Mouse (Mus musculus): Measurements from ENCODE around the gene Atoh8. TPM values are rescaled to one million over a fixed set of nuclear protein-coding genes. Genes with fewer than 3 reads are reported as not detected.

Atoh8 gene
- 14.0 and 16.2 TPM in 2 replicates for polyA plus RNA-seq (2011; ENCODE audit: insufficient read length, low read depth, missing spikeins)

- H3K27ac ChIP-seq (ENCODE audit: insufficient read depth, low read length), result peak within 1 kb of the TSS; percentile 28; the same call in 1 of the 2 replicates
- no peaks in the 10 kb centered on the region for H3K4me1 ChIP-seq (ENCODE audit: control insufficient read depth, insufficient read depth, low read length)
- TF ChIP-seq POLR2A (IDR thresholded peaks at IDR 0.05; ENCODE audit: low read depth, low read length) (peak; percentile 38; the same call in 1 of the 2 replicates), CTCF (IDR thresholded peaks at IDR 0.05; ENCODE audit: borderline replicate concordance, insufficient read depth, low read length) (no peak)
- H3K4me3 ChIP-seq (ENCODE audit: insufficient read depth, low read length), result peak within 1 kb of the TSS; percentile 48
These were observed at the start of gene Atoh8 for GRCm38 (mm10) chr6:72235098-72235806. TSS of gene Atoh8 (minus strand) at chr6:72235577.

GRCm38 (mm10) chr6:72283914-72284313, 48.5 kb upstream of the Atoh8 start:
- Histone ChIP-seq H3K4me3 (ENCODE audit: insufficient read depth, low read length) (no peak overlapping the region), H3K27ac (ENCODE audit: insufficient read depth, low read length) (no peak overlapping the region), H3K4me1 (ENCODE audit: control insufficient read depth, insufficient read depth, low read length) (no peaks in the 10 kb centered on the region)
- TF ChIP-seq CTCF (IDR thresholded peaks at IDR 0.05; ENCODE audit: borderline replicate concordance, insufficient read depth, low read length), result peak; percentile 44; the same call in 1 of the 2 replicates
- TF ChIP-seq POLR2A (IDR thresholded peaks at IDR 0.05; ENCODE audit: low read depth, low read length), result no peak

- peaks cover 3% of the 10 kb centered on the region; the same call in 1 of the 2 replicates for H3K4me1 ChIP-seq (ENCODE audit: control insufficient read depth, insufficient read depth, low read length)
- no peak overlapping the region for H3K4me3 ChIP-seq (ENCODE audit: insufficient read depth, low read length)
- TF ChIP-seq POLR2A (IDR thresholded peaks at IDR 0.05; ENCODE audit: low read depth, low read length) (no peak), CTCF (IDR thresholded peaks at IDR 0.05; ENCODE audit: borderline replicate concordance, insufficient read depth, low read length) (no peak)
- no peak overlapping the region for H3K27ac ChIP-seq (ENCODE audit: insufficient read depth, low read length)
These were observed 45.1 kb upstream of the Atoh8 start for GRCm38 (mm10) chr6:72280410-72280998.

- Histone ChIP-seq H3K4me3 (ENCODE audit: insufficient read depth, low read length) (no peak overlapping the region), H3K4me1 (ENCODE audit: control insufficient read depth, insufficient read depth, low read length) (peaks cover 3% of the 10 kb centered on the region; the same call in 1 of the 2 replicates), H3K27ac (ENCODE audit: insufficient read depth, low read length) (no peak overlapping the region)
- TF ChIP-seq CTCF (IDR thresholded peaks at IDR 0.05; ENCODE audit: borderline replicate concordance, insufficient read depth, low read length) (no peak), POLR2A (IDR thresholded peaks at IDR 0.05; ENCODE audit: low read depth, low read length) (no peak)
These were observed 44.1 kb upstream of the Atoh8 start for GRCm38 (mm10) chr6:72279505-72279904.

GRCm38 (mm10) chr6:72278835-72279234, 43.5 kb upstream of the Atoh8 start:
- no peak overlapping the region for H3K4me3 ChIP-seq (ENCODE audit: insufficient read depth, low read length)
- no peak overlapping the region for H3K27ac ChIP-seq (ENCODE audit: insufficient read depth, low read length)
- TF ChIP-seq POLR2A (IDR thresholded peaks at IDR 0.05; ENCODE audit: low read depth, low read length), result no peak
- TF ChIP-seq CTCF (IDR thresholded peaks at IDR 0.05; ENCODE audit: borderline replicate concordance, insufficient read depth, low read length), result no peak
- H3K4me1 ChIP-seq (ENCODE audit: control insufficient read depth, insufficient read depth, low read length), result peaks cover 3% of the 10 kb centered on the region; the same call in 1 of the 2 replicates

GRCm38 (mm10) chr6:72277508-72278166, 42.3 kb upstream of the Atoh8 start:
- no peak overlapping the region for H3K27ac ChIP-seq (ENCODE audit: insufficient read depth, low read length)
- peaks cover 3% of the 10 kb centered on the region; the same call in 1 of the 2 replicates for H3K4me1 ChIP-seq (ENCODE audit: control insufficient read depth, insufficient read depth, low read length)
- TF ChIP-seq CTCF (IDR thresholded peaks at IDR 0.05; ENCODE audit: borderline replicate concordance, insufficient read depth, low read length), result no peak
- H3K4me3 ChIP-seq (ENCODE audit: insufficient read depth, low read length), result no peak overlapping the region

GRCm38 (mm10) chr6:72276972-72277441, 41.6 kb upstream of the Atoh8 start:
- Histone ChIP-seq H3K27ac (ENCODE audit: insufficient read depth, low read length) (no peak overlapping the region), H3K4me3 (ENCODE audit: insufficient read depth, low read length) (no peak overlapping the region)
- no peak for TF ChIP-seq POLR2A (IDR thresholded peaks at IDR 0.05; ENCODE audit: low read depth, low read length)
- no peak for TF ChIP-seq CTCF (IDR thresholded peaks at IDR 0.05; ENCODE audit: borderline replicate concordance, insufficient read depth, low read length)

GRCm38 (mm10) chr6:72276141-72276540, 40.8 kb upstream of the Atoh8 start:
- H3K4me1 ChIP-seq (ENCODE audit: control insufficient read depth, insufficient read depth, low read length), result peaks cover 3% of the 10 kb centered on the region; the same call in 1 of the 2 replicates
- no peak for TF ChIP-seq POLR2A (IDR thresholded peaks at IDR 0.05; ENCODE audit: low read depth, low read length)
- no peak for TF ChIP-seq CTCF (IDR thresholded peaks at IDR 0.05; ENCODE audit: borderline replicate concordance, insufficient read depth, low read length)
- H3K27ac ChIP-seq (ENCODE audit: insufficient read depth, low read length), result no peak overlapping the region
- no peak overlapping the region for H3K4me3 ChIP-seq (ENCODE audit: insufficient read depth, low read length)

More at GRCm38 (mm10) chr6:72276972-72277441, 41.6 kb upstream of the Atoh8 start:
- H3K4me1 ChIP-seq (ENCODE audit: control insufficient read depth, insufficient read depth, low read length), result peaks cover 3% of the 10 kb centered on the region; the same call in 1 of the 2 replicates

GRCm38 (mm10) chr6:72275527-72275926, 40.1 kb upstream of the Atoh8 start:
- peaks cover 3% of the 10 kb centered on the region; the same call in 1 of the 2 replicates for H3K4me1 ChIP-seq (ENCODE audit: control insufficient read depth, insufficient read depth, low read length)
- H3K4me3 ChIP-seq (ENCODE audit: insufficient read depth, low read length), result no peak overlapping the region
- no peak for TF ChIP-seq POLR2A (IDR thresholded peaks at IDR 0.05; ENCODE audit: low read depth, low read length)
- TF ChIP-seq CTCF (IDR thresholded peaks at IDR 0.05; ENCODE audit: borderline replicate concordance, insufficient read depth, low read length), result no peak
- no peak overlapping the region for H3K27ac ChIP-seq (ENCODE audit: insufficient read depth, low read length)

Data from embryonic fibroblast, embryonic 13.5 days (primary cell).